Mouse (Mus musculus): ENCODE measurements around the gene Smarca2. TPM values are rescaled to one million over a fixed set of nuclear protein-coding genes. Genes with fewer than 3 reads are reported as not detected.

The Smarca2 gene
- polyA plus RNA-seq, 1 experiment, result 14.2 TPM

- Histone ChIP-seq H3K4me3 (ENCODE audit: low read depth, low read length) (no peak overlapping the region), H3K27me3 (ENCODE audit: control insufficient read depth, insufficient read depth, low read length) (no peaks in the 10 kb centered on the region), H3K27ac (ENCODE audit: insufficient read depth, low read depth, low read length) (no peak overlapping the region), H3K36me3 (ENCODE audit: control insufficient read depth, insufficient read depth, low read length) (peaks cover 3% of the 10 kb centered on the region), H3K4me1 (ENCODE audit: control insufficient read depth, insufficient read depth, insufficient read length, low read length) (no peaks in the 10 kb centered on the region)
- no peak for TF ChIP-seq POLR2A (IDR thresholded peaks at IDR 0.05; ENCODE audit: low read depth, low read length)
- no peak for TF ChIP-seq CTCF (IDR thresholded peaks at IDR 0.05; ENCODE audit: extremely low read depth, insufficient read length, insufficient replicate concordance, low read depth, low read length)
- WGBS, result 79% methylated on average over 13 of the region's 13 CpGs
Measured at GRCm38 (mm10) chr19:26759295-26759694, 154.4 kb downstream of the Smarca2 start.

- H3K36me3 ChIP-seq (ENCODE audit: control insufficient read depth, insufficient read depth, low read length), result peaks cover 2% of the 10 kb centered on the region
- TF ChIP-seq POLR2A (IDR thresholded peaks at IDR 0.05; ENCODE audit: low read depth, low read length), result no peak
- TF ChIP-seq CTCF (IDR thresholded peaks at IDR 0.05; ENCODE audit: extremely low read depth, insufficient read length, insufficient replicate concordance, low read depth, low read length), result no peak
- H3K27ac ChIP-seq (ENCODE audit: insufficient read depth, low read depth, low read length), result no peak overlapping the region
- H3K4me3 ChIP-seq (ENCODE audit: low read depth, low read length), result no peak overlapping the region
- no peaks in the 10 kb centered on the region for H3K4me1 ChIP-seq (ENCODE audit: control insufficient read depth, insufficient read depth, insufficient read length, low read length)
- no peaks in the 10 kb centered on the region for H3K27me3 ChIP-seq (ENCODE audit: control insufficient read depth, insufficient read depth, low read length)
Measured at GRCm38 (mm10) chr19:26761257-26761656, 156.4 kb downstream of the Smarca2 start.

- 81% methylated on average over 7 of the region's 7 CpGs for WGBS
- H3K4me3 ChIP-seq (ENCODE audit: low read depth, low read length), result no peak overlapping the region
- no peaks in the 10 kb centered on the region for H3K27me3 ChIP-seq (ENCODE audit: control insufficient read depth, insufficient read depth, low read length)
- H3K36me3 ChIP-seq (ENCODE audit: control insufficient read depth, insufficient read depth, low read length), result peaks cover 5% of the 10 kb centered on the region
- TF ChIP-seq CTCF (IDR thresholded peaks at IDR 0.05; ENCODE audit: extremely low read depth, insufficient read length, insufficient replicate concordance, low read depth, low read length), result no peak
- no peak for TF ChIP-seq POLR2A (IDR thresholded peaks at IDR 0.05; ENCODE audit: low read depth, low read length)
- no peaks in the 10 kb centered on the region for H3K4me1 ChIP-seq (ENCODE audit: control insufficient read depth, insufficient read depth, insufficient read length, low read length)
- no peak overlapping the region for H3K27ac ChIP-seq (ENCODE audit: insufficient read depth, low read depth, low read length)
Measured at GRCm38 (mm10) chr19:26765483-26765882, 160.6 kb downstream of the Smarca2 start.

- TF ChIP-seq CTCF (IDR thresholded peaks at IDR 0.05; ENCODE audit: extremely low read depth, insufficient read length, insufficient replicate concordance, low read depth, low read length) (no peak), POLR2A (IDR thresholded peaks at IDR 0.05; ENCODE audit: low read depth, low read length) (no peak)
- no peak overlapping the region for H3K4me3 ChIP-seq (ENCODE audit: low read depth, low read length)
- no peak overlapping the region for H3K27ac ChIP-seq (ENCODE audit: insufficient read depth, low read depth, low read length)
- peaks cover 8% of the 10 kb centered on the region; the same call in 1 of the 2 replicates for H3K36me3 ChIP-seq (ENCODE audit: control insufficient read depth, insufficient read depth, low read length)
- WGBS, result 95% methylated on average over 13 of the region's 13 CpGs
- H3K27me3 ChIP-seq (ENCODE audit: control insufficient read depth, insufficient read depth, low read length), result no peaks in the 10 kb centered on the region
- H3K4me1 ChIP-seq (ENCODE audit: control insufficient read depth, insufficient read depth, insufficient read length, low read length), result no peaks in the 10 kb centered on the region
Measured at GRCm38 (mm10) chr19:26767454-26767853, 162.6 kb downstream of the Smarca2 start.

- Histone ChIP-seq H3K27ac (ENCODE audit: insufficient read depth, low read depth, low read length) (no peak overlapping the region), H3K4me3 (ENCODE audit: low read depth, low read length) (no peak overlapping the region), H3K36me3 (ENCODE audit: control insufficient read depth, insufficient read depth, low read length) (peaks cover 10% of the 10 kb centered on the region), H3K4me1 (ENCODE audit: control insufficient read depth, insufficient read depth, insufficient read length, low read length) (no peaks in the 10 kb centered on the region), H3K27me3 (ENCODE audit: control insufficient read depth, insufficient read depth, low read length) (no peaks in the 10 kb centered on the region)
- 93% methylated on average over 6 of the region's 6 CpGs for WGBS
- TF ChIP-seq POLR2A (IDR thresholded peaks at IDR 0.05; ENCODE audit: low read depth, low read length) (no peak), CTCF (IDR thresholded peaks at IDR 0.05; ENCODE audit: extremely low read depth, insufficient read length, insufficient replicate concordance, low read depth, low read length) (no peak)
Measured at GRCm38 (mm10) chr19:26767941-26768340, 163.1 kb downstream of the Smarca2 start.

- WGBS, result 90% methylated on average over 5 of the region's 5 CpGs
- Histone ChIP-seq H3K4me1 (ENCODE audit: control insufficient read depth, insufficient read depth, insufficient read length, low read length) (no peaks in the 10 kb centered on the region), H3K36me3 (ENCODE audit: control insufficient read depth, insufficient read depth, low read length) (peaks cover 10% of the 10 kb centered on the region), H3K4me3 (ENCODE audit: low read depth, low read length) (no peak overlapping the region), H3K27ac (ENCODE audit: insufficient read depth, low read depth, low read length) (no peak overlapping the region), H3K27me3 (ENCODE audit: control insufficient read depth, insufficient read depth, low read length) (no peaks in the 10 kb centered on the region)
- TF ChIP-seq CTCF (IDR thresholded peaks at IDR 0.05; ENCODE audit: extremely low read depth, insufficient read length, insufficient replicate concordance, low read depth, low read length) (no peak), POLR2A (IDR thresholded peaks at IDR 0.05; ENCODE audit: low read depth, low read length) (no peak)
Measured at GRCm38 (mm10) chr19:26768846-26769245, 164.0 kb downstream of the Smarca2 start.

GRCm38 (mm10) chr19:26769609-26770500 is 165.0 kb downstream of the Smarca2 start:
- Histone ChIP-seq H3K27ac (ENCODE audit: insufficient read depth, low read depth, low read length) (no peak overlapping the region), H3K36me3 (ENCODE audit: control insufficient read depth, insufficient read depth, low read length) (peaks cover 16% of the 10 kb centered on the region), H3K4me3 (ENCODE audit: low read depth, low read length) (no peak overlapping the region), H3K27me3 (ENCODE audit: control insufficient read depth, insufficient read depth, low read length) (no peaks in the 10 kb centered on the region), H3K4me1 (ENCODE audit: control insufficient read depth, insufficient read depth, insufficient read length, low read length) (no peaks in the 10 kb centered on the region)
- TF ChIP-seq CTCF (IDR thresholded peaks at IDR 0.05; ENCODE audit: extremely low read depth, insufficient read length, insufficient replicate concordance, low read depth, low read length) (no peak), POLR2A (IDR thresholded peaks at IDR 0.05; ENCODE audit: low read depth, low read length) (no peak)
- 83% methylated on average over 16 of the region's 16 CpGs for WGBS

Data from small intestine, adult 2 months (tissue).